Mouse (Mus musculus): ENCODE measurements around the gene Stx18.

DNA sequence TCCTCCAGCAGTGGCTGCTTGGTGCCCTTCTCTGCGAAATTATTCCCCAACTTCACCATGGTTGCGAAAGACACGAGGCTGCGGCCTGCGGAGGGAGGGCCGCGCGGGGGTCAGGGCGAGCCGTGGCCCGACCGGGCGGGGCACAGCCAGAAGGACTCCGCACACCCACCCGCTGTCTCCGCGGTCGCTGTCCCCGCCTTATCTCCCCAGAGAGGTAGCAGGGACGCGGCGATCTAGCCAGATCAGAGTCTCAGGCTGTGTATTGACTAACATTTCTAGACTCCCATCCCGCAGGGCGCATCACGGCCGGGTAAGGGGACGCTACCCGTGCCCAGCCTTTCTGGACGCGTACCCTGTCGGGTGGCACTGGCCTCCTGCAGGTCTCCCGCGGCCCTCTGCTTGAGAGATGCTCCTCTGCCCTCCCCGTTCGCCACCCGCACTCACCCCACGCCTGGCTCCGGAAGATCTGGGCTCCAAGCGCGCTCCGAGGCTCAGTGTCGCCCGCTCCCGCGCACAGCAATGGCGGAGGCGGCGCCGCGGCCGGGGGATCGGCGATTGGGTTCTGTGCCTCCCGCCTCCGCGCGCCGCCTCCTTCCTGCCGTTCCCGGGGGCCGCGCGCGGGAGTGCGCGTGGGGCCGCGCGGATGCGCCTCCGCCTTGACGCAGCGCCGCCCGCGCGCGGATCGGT lies 120.5 kb downstream of the Stx18 start:
- TF ChIP-seq POLR2A (IDR thresholded peaks at IDR 0.05; ENCODE audit: extremely low read depth, insufficient read depth, low read length) (no peak), CTCF (IDR thresholded peaks at IDR 0.05; ENCODE audit: low read depth, low read length) (no peak)
